8 mouse cellular contexts compared by ENCODE assay signal in genomic region chr3:108146671-108147070, GRCm38 (mm10). TPM values are rescaled to one million over a fixed set of nuclear protein-coding genes. Genes with fewer than 3 reads are reported as not detected.
DNase-seq lines count a peak whose midpoint lies in the region; ATAC-seq and TF ChIP-seq lines count a peak whose summit lies in the region.

No protein-coding gene starts in this region.

- H3K4me3 ChIP-seq in lung, embryonic 14.5 days (ENCODE audit: low read depth, low read length) = peak overlapping the region; percentile 99
- H3K4me3 ChIP-seq in embryonic facial prominence, embryonic 13.5 days = peak overlapping the region; percentile 97
- peak overlapping the region; percentile 99 for H3K4me3 ChIP-seq in intestine, embryonic 16.5 days (ENCODE audit: low read length)
- H3K4me3 ChIP-seq in neural tube, embryonic 13.5 days = peak overlapping the region; percentile 76

- peak overlapping the region; percentile 90 for H3K4me2 ChIP-seq in lung, embryonic 14.5 days
- peak overlapping the region; percentile 70 for H3K4me2 ChIP-seq in embryonic facial prominence, embryonic 13.5 days
- H3K4me2 ChIP-seq in intestine, embryonic 16.5 days (ENCODE audit: low read depth, low read length) = peak overlapping the region; percentile 88
- peak overlapping the region; percentile 72 for H3K4me2 ChIP-seq in neural tube, embryonic 13.5 days

- H3K9me3 ChIP-seq in lung, embryonic 14.5 days (ENCODE audit: low read depth, low read length) = no peaks in the 10 kb centered on the region
- no peaks in the 10 kb centered on the region for H3K9me3 ChIP-seq in embryonic facial prominence, embryonic 13.5 days
- no peaks in the 10 kb centered on the region for H3K9me3 ChIP-seq in intestine, embryonic 16.5 days (ENCODE audit: control insufficient read depth, low read length)
- H3K9me3 ChIP-seq in neural tube, embryonic 13.5 days = no peaks in the 10 kb centered on the region

- intact Hi-C loops in left cerebral cortex, postnatal 36 days (cut with DNase I) = loop anchor here (5.0 to 10.0 kb wide), 3 partner anchors 59 to 452 kb away; partner anchors contain the start of genes Ahcyl1 and Ampd2

- no peaks in the 10 kb centered on the region for H3K36me3 ChIP-seq in lung, embryonic 14.5 days (ENCODE audit: insufficient read depth)
- 0 out of 2 replicates have a peak, but pooled peaks cover 2% of the 10 kb centered on the region for H3K36me3 ChIP-seq in embryonic facial prominence, embryonic 13.5 days
- no peaks in the 10 kb centered on the region for H3K36me3 ChIP-seq in intestine, embryonic 16.5 days (ENCODE audit: control insufficient read depth, insufficient read depth, low read length)
- peaks cover 4% of the 10 kb centered on the region; the same call in 1 of the 2 replicates for H3K36me3 ChIP-seq in neural tube, embryonic 13.5 days

- peaks cover 7% of the 10 kb centered on the region; the same call in 1 of the 2 replicates for H3K4me1 ChIP-seq in lung, embryonic 14.5 days (ENCODE audit: insufficient read depth)
- H3K4me1 ChIP-seq in embryonic facial prominence, embryonic 13.5 days = peaks cover 18% of the 10 kb centered on the region
- peaks cover 7% of the 10 kb centered on the region for H3K4me1 ChIP-seq in intestine, embryonic 16.5 days (ENCODE audit: control insufficient read depth, insufficient read depth, low read length)
- peaks cover 35% of the 10 kb centered on the region for H3K4me1 ChIP-seq in neural tube, embryonic 13.5 days (replicated peaks)

- no peaks in the 10 kb centered on the region for H3K27me3 ChIP-seq in lung, embryonic 14.5 days (ENCODE audit: insufficient read depth, low read length)
- no peaks in the 10 kb centered on the region for H3K27me3 ChIP-seq in embryonic facial prominence, embryonic 13.5 days
- H3K27me3 ChIP-seq in intestine, embryonic 16.5 days (replicated peaks; ENCODE audit: control insufficient read depth, insufficient read depth, low read length) = no peaks in the 10 kb centered on the region
- no peaks in the 10 kb centered on the region for H3K27me3 ChIP-seq in neural tube, embryonic 13.5 days

- no peak overlapping the region; the same call in 1 of the 2 replicates for H3K27ac ChIP-seq in lung, embryonic 14.5 days (ENCODE audit: low read depth)
- H3K27ac ChIP-seq in embryonic facial prominence, embryonic 13.5 days = no peak overlapping the region; the same call in 1 of the 2 replicates
- H3K27ac ChIP-seq in intestine, embryonic 16.5 days (ENCODE audit: low read length) = peak overlapping the region; percentile 59; the same call in 1 of the 2 replicates
- no peak overlapping the region for H3K27ac ChIP-seq in neural tube, embryonic 13.5 days (replicated peaks)

- TF ChIP-seq CTCF in lung, embryonic 14.5 days (IDR thresholded peaks at IDR 0.05; ENCODE audit: low read depth) = no peak

- H3K9ac ChIP-seq in lung, embryonic 14.5 days = peak overlapping the region; percentile 93
- H3K9ac ChIP-seq in embryonic facial prominence, embryonic 13.5 days = peak overlapping the region; percentile 97
- peak overlapping the region; percentile 99 for H3K9ac ChIP-seq in intestine, embryonic 16.5 days (ENCODE audit: low read depth, low read length)
- H3K9ac ChIP-seq in neural tube, embryonic 13.5 days = peak overlapping the region; percentile 87

- no peak for ATAC-seq in lung, embryonic 14.5 days (ENCODE audit: insufficient read depth)
- no peak for ATAC-seq in embryonic facial prominence, embryonic 13.5 days (ENCODE audit: insufficient number of reproducible peaks, insufficient read depth, low FRiP score, low TSS enrichment, low read depth)
- no peak for ATAC-seq in intestine, embryonic 16.5 days
- ATAC-seq in neural tube, embryonic 13.5 days (ENCODE audit: low read depth) = no peak

- DNase-seq in lung, embryonic 14.5 days = no peak
- DNase-seq in lung, postnatal 4 days = no peak
- no peak for DNase-seq in layer of hippocampus, postnatal 10 days (ENCODE audit: low spot score in 2 of 2)
- no peak for DNase-seq in urinary bladder, adult 2 months (ENCODE audit: low spot score)
- no peak for DNase-seq in left cerebral cortex, postnatal 36 days (ENCODE audit: low spot score in 2 of 2)

- 54% methylated on average over 5 of the region's 5 CpGs for WGBS in lung, embryonic 14.5 days
- 64% methylated on average over 5 of the region's 5 CpGs for WGBS in embryonic facial prominence, embryonic 13.5 days
- WGBS in intestine, embryonic 16.5 days = 51% methylated on average over 5 of the region's 5 CpGs
- 62% methylated on average over 5 of the region's 5 CpGs for WGBS in neural tube, embryonic 13.5 days

RNA-seq across cellular contexts. Expression of gene Gnai3, which starts 0.7 kb away (rescaled TPM):
- polyA plus RNA-seq in lung, embryonic 14.5 days (2014; fragmentation: Nextera tagmentation; extraction: Ambion mirVana) = 172 and 178 TPM in 2 replicates
- 173 and 185 TPM in 2 replicates for polyA plus RNA-seq in embryonic facial prominence, embryonic 13.5 days (2015; fragmentation: Nextera tagmentation; extraction: Ambion mirVana)
- polyA plus RNA-seq in intestine, embryonic 16.5 days (2015; fragmentation: Nextera tagmentation; extraction: Ambion mirVana) = 168 and 170 TPM in 2 replicates
- 151 and 164 TPM in 2 replicates for polyA plus RNA-seq in neural tube, embryonic 13.5 days (2015; fragmentation: Nextera tagmentation; extraction: Ambion mirVana)
- total RNA-seq in layer of hippocampus, postnatal 10 days (2021) = 10 to 100 TPM; 54.7 to 59.4 TPM
- polyA plus RNA-seq in urinary bladder, adult 2 months (2012; rRNA removed) = 70.4 and 75.8 TPM in 2 replicates
- 10 to 100 TPM; 26.9 to 27.0 TPM for total RNA-seq in left cerebral cortex, postnatal 36 days (2021)

RNA-seq across cellular contexts. Expression of gene Gpr61, which starts 8.0 kb away (rescaled TPM):
- 0.11 TPM in 1 of 2 replicates, not detected in the other for polyA plus RNA-seq in lung, embryonic 14.5 days (2014; fragmentation: Nextera tagmentation; extraction: Ambion mirVana)
- 0.15 and 0.20 TPM in 2 replicates for polyA plus RNA-seq in embryonic facial prominence, embryonic 13.5 days (2015; fragmentation: Nextera tagmentation; extraction: Ambion mirVana)
- polyA plus RNA-seq in intestine, embryonic 16.5 days (2015; fragmentation: Nextera tagmentation; extraction: Ambion mirVana) = 0.11 and 0.13 TPM in 2 replicates
- polyA plus RNA-seq in neural tube, embryonic 13.5 days (2015; fragmentation: Nextera tagmentation; extraction: Ambion mirVana) = 3.3 and 4.2 TPM in 2 replicates
- total RNA-seq in layer of hippocampus, postnatal 10 days (2021) = 10 to 100 TPM; 14.5 to 15.0 TPM
- 0.01 TPM in 1 of 2 replicates, not detected in the other for polyA plus RNA-seq in urinary bladder, adult 2 months (2012; rRNA removed)
- 10 to 100 TPM; 18.1 to 19.1 TPM for total RNA-seq in left cerebral cortex, postnatal 36 days (2021)

RNA-seq across cellular contexts. Expression of gene Amigo1, which starts 39.5 kb away (rescaled TPM):
- 2.1 TPM in 2 replicates for polyA plus RNA-seq in lung, embryonic 14.5 days (2014; fragmentation: Nextera tagmentation; extraction: Ambion mirVana)
- polyA plus RNA-seq in embryonic facial prominence, embryonic 13.5 days (2015; fragmentation: Nextera tagmentation; extraction: Ambion mirVana) = 4.0 and 4.5 TPM in 2 replicates
- polyA plus RNA-seq in intestine, embryonic 16.5 days (2015; fragmentation: Nextera tagmentation; extraction: Ambion mirVana) = 2.2 and 2.5 TPM in 2 replicates
- polyA plus RNA-seq in neural tube, embryonic 13.5 days (2015; fragmentation: Nextera tagmentation; extraction: Ambion mirVana) = 16.6 and 21.9 TPM in 2 replicates
- total RNA-seq in layer of hippocampus, postnatal 10 days (2021) = 10 to 100 TPM; 36.9 to 37.2 TPM
- polyA plus RNA-seq in urinary bladder, adult 2 months (2012; rRNA removed) = 9.4 and 13.1 TPM in 2 replicates
- 10 to 100 TPM; 71.3 to 78.0 TPM for total RNA-seq in left cerebral cortex, postnatal 36 days (2021)

RNA-seq across cellular contexts. Expression of gene Gnat2, which starts 54.1 kb away (rescaled TPM):
- 0.50 and 0.97 TPM in 2 replicates for polyA plus RNA-seq in lung, embryonic 14.5 days (2014; fragmentation: Nextera tagmentation; extraction: Ambion mirVana)
- polyA plus RNA-seq in embryonic facial prominence, embryonic 13.5 days (2015; fragmentation: Nextera tagmentation; extraction: Ambion mirVana) = 0.83 and 0.85 TPM in 2 replicates
- 1.9 and 2.7 TPM in 2 replicates for polyA plus RNA-seq in intestine, embryonic 16.5 days (2015; fragmentation: Nextera tagmentation; extraction: Ambion mirVana)
- 0.08 and 0.36 TPM in 2 replicates for polyA plus RNA-seq in neural tube, embryonic 13.5 days (2015; fragmentation: Nextera tagmentation; extraction: Ambion mirVana)
- not detected for total RNA-seq in layer of hippocampus, postnatal 10 days (2021)
- polyA plus RNA-seq in urinary bladder, adult 2 months (2012; rRNA removed) = 0.39 and 0.57 TPM in 2 replicates
- total RNA-seq in left cerebral cortex, postnatal 36 days (2021) = not detected

RNA-seq across cellular contexts. Expression of gene Cyb561d1, which starts 54.3 kb away (rescaled TPM):
- polyA plus RNA-seq in lung, embryonic 14.5 days (2014; fragmentation: Nextera tagmentation; extraction: Ambion mirVana) = 2.0 TPM in 2 replicates
- 2.6 and 2.8 TPM in 2 replicates for polyA plus RNA-seq in embryonic facial prominence, embryonic 13.5 days (2015; fragmentation: Nextera tagmentation; extraction: Ambion mirVana)
- 4.2 and 4.7 TPM in 2 replicates for polyA plus RNA-seq in intestine, embryonic 16.5 days (2015; fragmentation: Nextera tagmentation; extraction: Ambion mirVana)
- 3.9 and 4.3 TPM in 2 replicates for polyA plus RNA-seq in neural tube, embryonic 13.5 days (2015; fragmentation: Nextera tagmentation; extraction: Ambion mirVana)
- 10 to 100 TPM; 10.6 to 11.2 TPM for total RNA-seq in layer of hippocampus, postnatal 10 days (2021)
- polyA plus RNA-seq in urinary bladder, adult 2 months (2012; rRNA removed) = 8.3 and 8.6 TPM in 2 replicates
- total RNA-seq in left cerebral cortex, postnatal 36 days (2021) = 10 to 100 TPM; 15.0 to 21.4 TPM
